Mouse (Mus musculus) hindbrain, embryonic 10.5 days (tissue): ENCODE results near the gene Smlr1. TPM values are rescaled to one million over a fixed set of nuclear protein-coding genes. Genes with fewer than 3 reads are reported as not detected.

Source experiments
- DNase-seq: peaks from one replicate; pipeline ENCODE4 v3.0.0-alpha.2; 2017; ENCODE audit warnings: low spot score
- H3K27ac ChIP-seq: fragments of 300-500 bp; sonication (generic); 2 replicates; pipeline ENCODE4 v1.5.1; 2016; ENCODE audit warnings: mild to moderate bottlenecking, moderate library complexity
- H3K27me3 ChIP-seq: fragments of 300-500 bp; sonication (generic); 2 replicates; pipeline ENCODE4 v1.6.1; 2016; ENCODE audit warnings: mild to moderate bottlenecking; ENCODE audit not compliant: poor library complexity, insufficient read depth, severe bottlenecking
- H3K36me3 ChIP-seq: fragments of 300-500 bp; sonication (generic); 2 replicates; pipeline ENCODE4 v1.6.1; 2016; ENCODE audit warnings: mild to moderate bottlenecking, moderate library complexity
- H3K4me1 ChIP-seq: fragments of 300-500 bp; sonication (generic); replicated peaks from 2 replicates; pipeline ENCODE4 v1.6.1; 2016; ENCODE audit warnings: mild to moderate bottlenecking
- H3K4me3 ChIP-seq: fragments of 300-500 bp; sonication (generic); 2 replicates; pipeline ENCODE4 v1.5.1; 2016; ENCODE audit warnings: mild to moderate bottlenecking, moderate library complexity
- H3K9me3 ChIP-seq: fragments of 300-500 bp; sonication (generic); 2 replicates; pipeline ENCODE4 v1.6.1; 2016; ENCODE audit warnings: mild to moderate bottlenecking, moderate library complexity
- WGBS: fragments of 180-500 bp; shearing (Covaris S2); methylation state at CpG from one replicate; pipeline ENCODE4 v1.1.7; 2016; 5-methylcytosine and 5-hydroxymethylcytosine counted together
- polyA plus RNA-seq: library from polyadenylated mRNA; unstranded; fragments of >200 nt; fragmentation: Nextera tagmentation; extraction: Ambion mirVana; gene quantifications from 2 replicates; pipeline ENCODE4 v1.2.1, GENCODE M21; 2016

Smlr1 gene
- polyA plus RNA-seq, 1 experiment from 2014 or later = not detected

GRCm38 (mm10) chr10:25531335-25531734 lies 4.7 kb downstream of the Smlr1 start:
- H3K4me1 ChIP-seq = no peaks in the 10 kb centered on the region
- H3K9me3 ChIP-seq = no peaks in the 10 kb centered on the region
- H3K36me3 ChIP-seq = no peaks in the 10 kb centered on the region
- 79% methylated on average over 13 of the region's 13 CpGs for WGBS
- no peak for DNase-seq
- no peak overlapping the region for H3K27ac ChIP-seq
- no peak overlapping the region for H3K4me3 ChIP-seq
- no peaks in the 10 kb centered on the region for H3K27me3 ChIP-seq

- Histone ChIP-seq H3K36me3 (no peaks in the 10 kb centered on the region), H3K27ac (no peak overlapping the region), H3K4me3 (no peak overlapping the region), H3K9me3 (no peaks in the 10 kb centered on the region), H3K4me1 (no peaks in the 10 kb centered on the region), H3K27me3 (no peaks in the 10 kb centered on the region)
- DNase-seq = no peak
- WGBS = 92% methylated on average over 3 of the region's 3 CpGs
Measured at GRCm38 (mm10) chr10:25527126-25527525, 8.9 kb downstream of the Smlr1 start.

GRCm38 (mm10) chr10:25526622-25527021 lies 9.4 kb downstream of the Smlr1 start:
- H3K4me1 ChIP-seq = no peaks in the 10 kb centered on the region
- WGBS = 92% methylated on average over 4 of the region's 4 CpGs
- H3K36me3 ChIP-seq = no peaks in the 10 kb centered on the region
- no peak for DNase-seq
- H3K27me3 ChIP-seq = no peaks in the 10 kb centered on the region
- no peak overlapping the region for H3K27ac ChIP-seq
- H3K4me3 ChIP-seq = no peak overlapping the region
- no peaks in the 10 kb centered on the region for H3K9me3 ChIP-seq

GRCm38 (mm10) chr10:25526156-25526555 lies 9.9 kb downstream of the Smlr1 start:
- no peak overlapping the region for H3K27ac ChIP-seq
- 72% methylated on average over 4 of the region's 4 CpGs for WGBS
- no peaks in the 10 kb centered on the region for H3K4me1 ChIP-seq
- no peaks in the 10 kb centered on the region for H3K27me3 ChIP-seq
- no peak for DNase-seq
- no peaks in the 10 kb centered on the region for H3K36me3 ChIP-seq
- H3K9me3 ChIP-seq = no peaks in the 10 kb centered on the region
- no peak overlapping the region for H3K4me3 ChIP-seq

GRCm38 (mm10) chr10:25523727-25524126 lies 12.3 kb downstream of the Smlr1 start:
- Histone ChIP-seq H3K36me3 (no peaks in the 10 kb centered on the region), H3K9me3 (no peaks in the 10 kb centered on the region), H3K4me1 (no peaks in the 10 kb centered on the region), H3K27ac (no peak overlapping the region), H3K27me3 (no peaks in the 10 kb centered on the region), H3K4me3 (no peak overlapping the region)
- 80% methylated on average over 8 of the region's 8 CpGs for WGBS
- DNase-seq = no peak

GRCm38 (mm10) chr10:25520428-25520827 lies 15.6 kb downstream of the Smlr1 start:
- no peaks in the 10 kb centered on the region for H3K4me1 ChIP-seq
- H3K27me3 ChIP-seq = no peaks in the 10 kb centered on the region
- peaks cover 13% of the 10 kb centered on the region for H3K36me3 ChIP-seq
- H3K27ac ChIP-seq = no peak overlapping the region
- DNase-seq = no peak
- WGBS = 90% methylated on average over 5 of the region's 5 CpGs
- no peak overlapping the region for H3K4me3 ChIP-seq
- no peaks in the 10 kb centered on the region for H3K9me3 ChIP-seq

GRCm38 (mm10) chr10:25519954-25520353 lies 16.1 kb downstream of the Smlr1 start:
- WGBS = 69% methylated on average over 3 of the region's 3 CpGs
- H3K36me3 ChIP-seq = peaks cover 18% of the 10 kb centered on the region

GRCm38 (mm10) chr10:25513821-25514220 lies 22.2 kb downstream of the Smlr1 start:
- WGBS = 57% methylated on average over 1 of the region's 1 CpGs

More at GRCm38 (mm10) chr10:25519954-25520353, 16.1 kb downstream of the Smlr1 start:
- no peak for DNase-seq
- Histone ChIP-seq H3K4me3 (no peak overlapping the region), H3K27me3 (no peaks in the 10 kb centered on the region), H3K4me1 (no peaks in the 10 kb centered on the region), H3K27ac (no peak overlapping the region), H3K9me3 (no peaks in the 10 kb centered on the region)

GRCm38 (mm10) chr10:25503250-25503649 lies 32.8 kb downstream of the Smlr1 start:
- Histone ChIP-seq H3K36me3 (peaks cover 9% of the 10 kb centered on the region; the same call in 1 of the 2 replicates), H3K27ac (no peak overlapping the region), H3K27me3 (no peaks in the 10 kb centered on the region), H3K4me1 (no peaks in the 10 kb centered on the region), H3K4me3 (no peak overlapping the region), H3K9me3 (no peaks in the 10 kb centered on the region)
- 90% methylated on average over 5 of the region's 5 CpGs for WGBS
- no peak for DNase-seq

More at GRCm38 (mm10) chr10:25513821-25514220, 22.2 kb downstream of the Smlr1 start:
- Histone ChIP-seq H3K27ac (no peak overlapping the region), H3K9me3 (no peaks in the 10 kb centered on the region), H3K4me1 (no peaks in the 10 kb centered on the region), H3K36me3 (peaks cover 18% of the 10 kb centered on the region), H3K27me3 (no peaks in the 10 kb centered on the region), H3K4me3 (no peak overlapping the region)
- DNase-seq = no peak

- Histone ChIP-seq H3K36me3 (peaks cover 9% of the 10 kb centered on the region; the same call in 1 of the 2 replicates), H3K27ac (no peak overlapping the region), H3K27me3 (no peaks in the 10 kb centered on the region), H3K4me1 (no peaks in the 10 kb centered on the region), H3K4me3 (no peak overlapping the region), H3K9me3 (no peaks in the 10 kb centered on the region)
- no peak for DNase-seq
- WGBS = 65% methylated on average over 10 of the region's 10 CpGs
Measured at GRCm38 (mm10) chr10:25499323-25500071, 36.6 kb downstream of the Smlr1 start.

GRCm38 (mm10) chr10:25488456-25488855 lies 47.6 kb downstream of the Smlr1 start:
- Histone ChIP-seq H3K4me3 (no peak overlapping the region), H3K36me3 (no peaks in the 10 kb centered on the region), H3K4me1 (no peaks in the 10 kb centered on the region), H3K27ac (no peak overlapping the region), H3K27me3 (no peaks in the 10 kb centered on the region), H3K9me3 (no peaks in the 10 kb centered on the region)
- DNase-seq = peak; percentile 57
- 16% methylated on average over 1 of the region's 1 CpGs for WGBS

- Histone ChIP-seq H3K27me3 (no peaks in the 10 kb centered on the region), H3K27ac (no peak overlapping the region), H3K4me3 (no peak overlapping the region), H3K9me3 (no peaks in the 10 kb centered on the region), H3K36me3 (peaks cover 3% of the 10 kb centered on the region; the same call in 1 of the 2 replicates), H3K4me1 (no peaks in the 10 kb centered on the region)
- no peak for DNase-seq
- WGBS = 84% methylated on average over 5 of the region's 5 CpGs
Measured at GRCm38 (mm10) chr10:25482791-25483190, 53.3 kb downstream of the Smlr1 start.

- H3K36me3 ChIP-seq = peaks cover 3% of the 10 kb centered on the region; the same call in 1 of the 2 replicates
- H3K4me3 ChIP-seq = no peak overlapping the region
- WGBS = 91% methylated on average over 3 of the region's 3 CpGs
- no peak for DNase-seq
- no peaks in the 10 kb centered on the region for H3K4me1 ChIP-seq
- H3K27ac ChIP-seq = no peak overlapping the region
- H3K27me3 ChIP-seq = no peaks in the 10 kb centered on the region
- H3K9me3 ChIP-seq = no peaks in the 10 kb centered on the region
Measured at GRCm38 (mm10) chr10:25479716-25480115, 56.4 kb downstream of the Smlr1 start.
